Mouse (Mus musculus) stomach, postnatal 0 days (tissue): Measurements from ENCODE around the gene Tmem91. TPM values are rescaled to one million over a fixed set of nuclear protein-coding genes. Genes with fewer than 3 reads are reported as not detected.
A peak's percentile ranks its signal among the peaks of the same experiment; 100 is the strongest.

Source experiments
- ATAC-seq: fragments of 200-750 bp; cut with Nextera tagmentation; 2 replicates; pipeline ENCODE4 v1.8.0; 2017; ENCODE audit not compliant: low FRiP score, low TSS enrichment
- DNase-seq: peaks from one replicate; pipeline ENCODE4 v3.0.0-alpha.2; 2016; ENCODE audit warnings: low spot score
- H3K27ac ChIP-seq: fragments of 300-500 bp; sonication (generic); replicated peaks from 2 replicates; pipeline ENCODE4 v1.5.1; 2014; ENCODE audit warnings: mild to moderate bottlenecking, control low read depth
- H3K27me3 ChIP-seq: fragments of 300-500 bp; sonication (generic); 2 replicates; pipeline ENCODE4 v1.6.1; 2014; ENCODE audit warnings: low read length; ENCODE audit not compliant: control insufficient read depth, insufficient read depth
- H3K36me3 ChIP-seq: fragments of 300-500 bp; sonication (generic); 2 replicates; pipeline ENCODE4 v1.6.1; 2014; ENCODE audit warnings: low read length, mixed read lengths; ENCODE audit not compliant: control insufficient read depth, insufficient read depth
- H3K4me1 ChIP-seq: fragments of 300-500 bp; sonication (generic); replicated peaks from 2 replicates; pipeline ENCODE4 v1.6.1; 2014; ENCODE audit warnings: antibody characterized with exemption; ENCODE audit not compliant: control insufficient read depth, insufficient read depth
- H3K4me2 ChIP-seq: fragments of 300-500 bp; sonication (generic); replicated peaks from 2 replicates; pipeline ENCODE4 v1.6.1; 2014; ENCODE audit warnings: low read depth, mild to moderate bottlenecking, control low read depth, moderate library complexity
- H3K4me3 ChIP-seq: fragments of 300-500 bp; sonication (generic); 2 replicates; pipeline ENCODE4 v1.5.1; 2014; ENCODE audit warnings: low read depth, low read length, control low read depth
- H3K9ac ChIP-seq: fragments of 300-500 bp; sonication (generic); 2 replicates; pipeline ENCODE4 v1.6.1; 2014; ENCODE audit warnings: mild to moderate bottlenecking, low read length, control low read depth, mixed read lengths
- H3K9me3 ChIP-seq: fragments of 300-500 bp; sonication (generic); 2 replicates; pipeline ENCODE4 v1.6.1; 2016; ENCODE audit warnings: low read length; ENCODE audit not compliant: control insufficient read depth
- CTCF ChIP-seq: IDR thresholded peaks from 2 replicates; pipeline ENCODE4 v1.5.1; 2016; ENCODE audit warnings: antibody characterized with exemption, low read depth, mild to moderate bottlenecking, moderate library complexity
- EP300 ChIP-seq: optimal IDR thresholded peaks from 2 replicates; pipeline ENCODE3; 2016; ENCODE audit warnings: antibody characterized with exemption
- WGBS: fragments of 180-500 bp; shearing (Covaris S2); extraction: QIAGEN DNeasy Blood & Tissue Kit; methylation state at CpG from one replicate; pipeline ENCODE4 v1.1.7; 2014; 5-methylcytosine and 5-hydroxymethylcytosine counted together
- polyA plus RNA-seq: library from polyadenylated mRNA; unstranded; fragments of >200 nt; fragmentation: Nextera tagmentation; extraction: Ambion mirVana; gene quantifications from 2 replicates; pipeline ENCODE4 v1.2.1, GENCODE M21; 2015

Tmem91 gene
- polyA plus RNA-seq, 1 experiment from 2014 or later, result 0.78 TPM

- H3K9ac ChIP-seq, result peak overlapping the region; percentile 79; the same call in 1 of the 2 replicates
- DNase-seq (no peak), ATAC-seq (no peak)
- no peak overlapping the region for H3K27ac ChIP-seq
- H3K4me3 ChIP-seq, result peak overlapping the region; percentile 73; the same call in 1 of the 2 replicates
- no peak for TF ChIP-seq EP300
- TF ChIP-seq CTCF, result no peak
- no peaks in the 10 kb centered on the region for H3K36me3 ChIP-seq
- peaks cover 6% of the 10 kb centered on the region for H3K4me1 ChIP-seq
- WGBS, result 76% methylated on average over 21 of the region's 21 CpGs
- H3K9me3 ChIP-seq, result no peaks in the 10 kb centered on the region
- H3K4me2 ChIP-seq, result peak overlapping the region; percentile 89
- H3K27me3 ChIP-seq, result no peaks in the 10 kb centered on the region
These were observed 11.0 kb upstream of the Tmem91 start for GRCm38 (mm10) chr7:25685926-25686470.

- ATAC-seq (no peak), DNase-seq (no peak)
- TF ChIP-seq EP300, result no peak
- no peak for TF ChIP-seq CTCF
- Histone ChIP-seq H3K9me3 (no peaks in the 10 kb centered on the region), H3K9ac (no peak overlapping the region), H3K27me3 (no peaks in the 10 kb centered on the region), H3K4me2 (no peak overlapping the region), H3K4me3 (no peak overlapping the region), H3K4me1 (peaks cover 6% of the 10 kb centered on the region), H3K36me3 (no peaks in the 10 kb centered on the region), H3K27ac (no peak overlapping the region)
- WGBS, result 88% methylated on average over 6 of the region's 6 CpGs
These were observed 9.7 kb upstream of the Tmem91 start for GRCm38 (mm10) chr7:25684659-25685058.

GRCm38 (mm10) chr7:25683474-25684180 lies 8.7 kb upstream of the Tmem91 start:
- no peak for DNase-seq
- no peaks in the 10 kb centered on the region for H3K9me3 ChIP-seq
- H3K27ac ChIP-seq, result no peak overlapping the region
- H3K4me3 ChIP-seq, result no peak overlapping the region
- H3K4me1 ChIP-seq, result peaks cover 6% of the 10 kb centered on the region
- H3K27me3 ChIP-seq, result no peaks in the 10 kb centered on the region
- H3K36me3 ChIP-seq, result no peaks in the 10 kb centered on the region
- H3K4me2 ChIP-seq, result no peak overlapping the region
- H3K9ac ChIP-seq, result no peak overlapping the region
- no peak for ATAC-seq
- TF ChIP-seq CTCF (no peak), EP300 (no peak)
- 48% methylated on average over 7 of the region's 7 CpGs for WGBS

GRCm38 (mm10) chr7:25681341-25682231 lies 6.6 kb upstream of the Tmem91 start:
- peak overlapping the region; percentile 60 for H3K4me3 ChIP-seq
- H3K4me2 ChIP-seq, result peak overlapping the region; percentile 60
- H3K9ac ChIP-seq, result no peak overlapping the region
- TF ChIP-seq EP300 (no peak), CTCF (no peak)
- no peaks in the 10 kb centered on the region for H3K9me3 ChIP-seq
- ATAC-seq, result no peak
- WGBS, result 55% methylated on average over 14 of the region's 15 CpGs
- no peak overlapping the region for H3K27ac ChIP-seq
- no peaks in the 10 kb centered on the region for H3K27me3 ChIP-seq
- no peaks in the 10 kb centered on the region for H3K36me3 ChIP-seq
- H3K4me1 ChIP-seq, result peaks cover 3% of the 10 kb centered on the region; the same call in 1 of the 2 replicates
- DNase-seq, result no peak

GRCm38 (mm10) chr7:25680514-25681258 lies 5.7 kb upstream of the Tmem91 start, which contains the start of gene B9d2:
TSS of gene B9d2 (plus strand) at chr7:25680780.
- peak; percentile 96 for ATAC-seq
- Histone ChIP-seq H3K27ac (peak within 1 kb of the TSS; percentile 83), H3K9me3 (no peaks in the 10 kb centered on the region), H3K4me3 (peak within 1 kb of the TSS; percentile 60), H3K4me1 (peaks cover 3% of the 10 kb centered on the region; the same call in 1 of the 2 replicates), H3K27me3 (no peaks in the 10 kb centered on the region), H3K9ac (peak within 1 kb of the TSS; percentile 41; the same call in 1 of the 2 replicates), H3K36me3 (no peaks in the 10 kb centered on the region), H3K4me2 (peak within 1 kb of the TSS; percentile 60)
- under 1% methylated on average over 46 of the region's 46 CpGs for WGBS
- TF ChIP-seq CTCF (peak; percentile 13; the same call in 1 of the 2 replicates), EP300 (no peak)
- DNase-seq, result peak; percentile 96
